Mouse (Mus musculus): ENCODE data around the gene Rpl18. TPM values are rescaled to one million over a fixed set of nuclear protein-coding genes. Genes with fewer than 3 reads are reported as not detected.

Gene Rpl18
- polyA plus RNA-seq, 1 experiment from 2014 or later, result 926 TPM

DNA sequence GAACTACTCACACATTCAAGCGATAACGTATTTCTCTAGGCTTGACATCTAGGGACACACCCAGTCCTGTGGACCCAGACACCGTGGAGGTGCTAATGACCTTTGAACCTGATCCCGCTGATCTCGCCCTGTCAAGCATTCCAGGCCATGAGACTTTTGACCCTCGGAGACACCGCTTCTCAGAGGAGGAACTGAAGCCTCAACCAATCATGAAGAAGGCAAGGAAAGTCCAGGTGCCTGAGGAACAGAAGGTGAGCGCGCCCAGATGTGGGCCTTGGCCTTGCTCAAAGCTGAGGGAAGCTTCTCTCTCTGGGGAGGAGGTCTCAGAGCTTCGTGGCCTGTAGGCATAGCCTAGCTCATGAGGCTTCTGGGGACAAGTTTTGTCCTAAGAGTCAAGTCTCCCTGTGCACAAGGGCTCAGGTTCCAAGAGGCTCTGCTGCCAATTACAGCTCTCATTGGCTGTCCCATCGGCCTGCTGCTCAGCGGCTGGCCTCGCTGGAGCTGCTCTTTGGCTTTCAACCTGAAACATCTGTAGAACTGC is 7.0 kb upstream of the Rpl18 start:
- no peak for ATAC-seq (ENCODE audit: insufficient number of reproducible peaks, insufficient read depth, low FRiP score, low TSS enrichment)
- H3K4me3 ChIP-seq, result peak overlapping the region; percentile 3; the same call in 1 of the 2 replicates
- no peaks in the 10 kb centered on the region for H3K27me3 ChIP-seq
- H3K27ac ChIP-seq, result peak overlapping the region; percentile 85; the same call in 1 of the 2 replicates
- H3K9ac ChIP-seq, result peak overlapping the region; percentile 7; the same call in 1 of the 2 replicates
- H3K36me3 ChIP-seq, result peaks cover 38% of the 10 kb centered on the region
- peaks cover 45% of the 10 kb centered on the region for H3K4me1 ChIP-seq
- peak overlapping the region; percentile 98 for H3K4me2 ChIP-seq (replicated peaks)
- WGBS, result 38% methylated on average over 13 of the region's 13 CpGs
- H3K9me3 ChIP-seq, result no peaks in the 10 kb centered on the region

- H3K36me3 ChIP-seq, result peaks cover 44% of the 10 kb centered on the region
- no peak overlapping the region for H3K9ac ChIP-seq
- no peak overlapping the region; the same call in 1 of the 2 replicates for H3K27ac ChIP-seq
- ATAC-seq (ENCODE audit: insufficient number of reproducible peaks, insufficient read depth, low FRiP score, low TSS enrichment), result no peak
- 0 out of 2 replicates have a peak overlapping the region, but pooled peaks have one; percentile 3 for H3K4me3 ChIP-seq
- H3K4me2 ChIP-seq (replicated peaks), result peak overlapping the region; percentile 98; the same call in 1 of the 2 replicates
- 47% methylated on average over 6 of the region's 6 CpGs for WGBS
- no peaks in the 10 kb centered on the region for H3K9me3 ChIP-seq
- H3K27me3 ChIP-seq, result no peaks in the 10 kb centered on the region
- peaks cover 40% of the 10 kb centered on the region for H3K4me1 ChIP-seq
Measured at GRCm38 (mm10) chr7:45709036-45709435, 6.2 kb upstream of the Rpl18 start.

DNA sequence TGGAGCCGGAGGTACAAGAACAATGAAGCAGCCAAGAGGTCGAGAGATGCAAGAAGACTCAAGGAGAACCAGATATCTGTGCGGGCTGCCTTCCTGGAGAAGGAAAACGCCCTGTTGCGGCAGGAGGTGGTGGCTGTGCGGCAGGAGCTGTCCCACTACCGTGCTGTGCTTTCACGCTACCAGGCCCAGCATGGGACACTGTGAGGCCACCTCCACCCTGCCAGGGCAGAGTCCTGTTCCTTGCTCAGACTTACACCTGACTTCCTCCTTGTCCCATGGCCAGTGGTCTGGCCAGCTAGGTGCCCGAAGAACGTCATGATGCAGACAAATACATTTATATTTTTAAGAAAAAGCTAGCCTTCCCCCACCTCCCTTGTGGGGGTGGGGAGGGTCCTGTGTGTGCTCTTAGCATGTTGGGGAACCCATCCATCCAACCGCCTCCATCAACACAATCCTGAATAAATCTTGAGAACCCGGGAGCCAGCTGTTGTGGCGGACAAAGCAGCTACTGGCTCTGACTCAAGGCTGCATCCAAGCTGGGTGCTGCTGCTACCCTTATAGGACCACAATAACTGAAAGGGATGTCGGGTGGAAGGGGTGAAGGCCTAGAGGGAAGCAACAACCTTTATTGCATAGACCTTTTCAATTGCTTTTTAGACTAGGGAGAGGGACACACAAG is 5.4 kb upstream of the Rpl18 start:
- 79% methylated on average over 14 of the region's 14 CpGs for WGBS
- Histone ChIP-seq H3K4me3 (no peak overlapping the region), H3K27ac (no peak overlapping the region; the same call in 1 of the 2 replicates), H3K4me2 (replicated peaks) (no peak overlapping the region), H3K4me1 (peaks cover 47% of the 10 kb centered on the region), H3K36me3 (peaks cover 46% of the 10 kb centered on the region), H3K9me3 (no peaks in the 10 kb centered on the region), H3K27me3 (no peaks in the 10 kb centered on the region), H3K9ac (no peak overlapping the region)
- ATAC-seq (ENCODE audit: insufficient number of reproducible peaks, insufficient read depth, low FRiP score, low TSS enrichment), result no peak

GRCm38 (mm10) chr7:45710477-45711191 is 4.6 kb upstream of the Rpl18 start:
- H3K4me2 ChIP-seq (replicated peaks), result no peak overlapping the region
- H3K4me1 ChIP-seq, result peaks cover 47% of the 10 kb centered on the region
- no peak overlapping the region for H3K9ac ChIP-seq
- no peaks in the 10 kb centered on the region for H3K9me3 ChIP-seq
- 90% methylated on average over 20 of the region's 20 CpGs for WGBS
- no peaks in the 10 kb centered on the region for H3K27me3 ChIP-seq
- H3K36me3 ChIP-seq, result peaks cover 46% of the 10 kb centered on the region
- no peak overlapping the region for H3K27ac ChIP-seq
- H3K4me3 ChIP-seq, result no peak overlapping the region
- ATAC-seq (ENCODE audit: insufficient number of reproducible peaks, insufficient read depth, low FRiP score, low TSS enrichment), result no peak

DNA sequence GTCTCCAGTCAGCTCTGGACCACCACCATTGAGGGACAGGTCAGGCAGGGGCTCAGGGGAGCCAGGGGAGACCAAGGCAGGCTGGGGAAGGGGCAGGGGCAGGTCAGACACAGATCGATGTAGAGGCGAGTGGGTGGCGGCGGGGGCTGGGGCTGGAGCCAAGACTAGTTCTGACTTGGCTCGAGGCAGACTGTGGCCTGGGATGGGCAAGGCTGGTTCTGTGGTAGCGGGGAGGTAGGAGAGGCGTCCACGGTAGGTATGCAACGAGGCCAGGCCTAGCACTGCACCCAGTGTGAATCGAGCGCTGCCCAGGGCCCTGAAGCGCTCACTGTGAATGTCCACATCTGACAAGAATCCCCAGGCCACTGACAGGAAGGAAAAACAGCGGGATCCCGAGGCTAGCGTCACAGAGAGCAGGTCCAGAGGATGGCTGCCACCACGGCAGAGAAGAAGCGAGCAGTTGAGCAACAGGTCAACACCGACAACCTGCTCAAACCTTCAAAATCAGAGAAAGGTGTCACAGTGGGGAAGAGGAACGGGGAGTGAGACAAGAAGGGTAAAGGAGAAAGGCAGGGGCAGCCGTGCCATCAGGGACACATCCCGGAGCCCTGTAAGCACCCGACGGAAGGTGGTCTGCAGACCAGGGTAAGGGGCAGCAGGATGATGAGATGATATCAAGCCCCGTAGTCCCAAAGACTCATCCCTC is 3.8 kb upstream of the Rpl18 start:
- Histone ChIP-seq H3K27me3 (no peaks in the 10 kb centered on the region), H3K9me3 (no peaks in the 10 kb centered on the region), H3K36me3 (peaks cover 46% of the 10 kb centered on the region), H3K27ac (no peak overlapping the region), H3K4me3 (no peak overlapping the region), H3K4me1 (peaks cover 51% of the 10 kb centered on the region), H3K4me2 (replicated peaks) (no peak overlapping the region), H3K9ac (no peak overlapping the region)
- WGBS, result 93% methylated on average over 24 of the region's 24 CpGs
- no peak for ATAC-seq (ENCODE audit: insufficient number of reproducible peaks, insufficient read depth, low FRiP score, low TSS enrichment)

- Histone ChIP-seq H3K9me3 (no peaks in the 10 kb centered on the region), H3K9ac (no peak overlapping the region), H3K36me3 (peaks cover 46% of the 10 kb centered on the region), H3K27me3 (no peaks in the 10 kb centered on the region), H3K4me1 (peaks cover 54% of the 10 kb centered on the region), H3K4me3 (no peak overlapping the region), H3K27ac (no peak overlapping the region), H3K4me2 (replicated peaks) (no peak overlapping the region)
- 89% methylated on average over 21 of the region's 21 CpGs for WGBS
- ATAC-seq (ENCODE audit: insufficient number of reproducible peaks, insufficient read depth, low FRiP score, low TSS enrichment), result no peak
Measured at GRCm38 (mm10) chr7:45712022-45712757, 3.1 kb upstream of the Rpl18 start.

- Histone ChIP-seq H3K27ac (no peak overlapping the region), H3K27me3 (no peaks in the 10 kb centered on the region), H3K9ac (no peak overlapping the region), H3K4me2 (replicated peaks) (no peak overlapping the region), H3K36me3 (peaks cover 46% of the 10 kb centered on the region), H3K9me3 (no peaks in the 10 kb centered on the region), H3K4me1 (peaks cover 43% of the 10 kb centered on the region), H3K4me3 (no peak overlapping the region)
- WGBS, result 90% methylated on average over 16 of the region's 16 CpGs
- ATAC-seq (ENCODE audit: insufficient number of reproducible peaks, insufficient read depth, low FRiP score, low TSS enrichment), result no peak
Measured at GRCm38 (mm10) chr7:45713396-45713795, 1.9 kb upstream of the Rpl18 start.

DNA sequence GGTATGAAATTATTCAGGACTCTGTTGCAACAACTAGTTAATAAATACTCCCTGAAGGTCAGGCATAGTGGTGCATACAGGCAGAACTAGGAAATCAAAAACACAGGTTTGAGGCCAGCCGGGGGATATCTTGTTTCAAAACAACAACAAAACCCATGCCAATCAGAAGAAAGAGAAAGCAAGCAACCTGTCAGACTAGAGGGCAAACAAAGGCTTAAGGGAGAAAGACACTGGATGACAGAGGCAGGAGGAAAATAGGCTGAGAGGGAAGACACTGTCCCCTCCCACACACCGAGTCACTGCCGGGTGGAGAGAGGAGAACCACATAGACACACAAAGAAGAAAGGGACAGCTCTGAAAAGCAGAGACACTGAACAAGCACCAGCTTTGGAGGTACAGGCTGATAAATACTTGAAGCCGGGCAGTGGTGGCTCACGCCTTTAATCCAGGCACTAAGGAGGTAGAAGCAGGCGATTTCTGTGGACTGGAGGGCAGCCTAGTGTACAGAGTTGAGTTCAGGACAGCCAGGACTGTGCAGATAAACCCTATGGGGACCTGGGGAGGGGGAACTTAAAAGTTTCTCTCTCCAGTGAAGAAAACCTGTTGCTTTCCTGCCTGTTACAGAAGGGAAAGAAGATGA is 1.3 kb upstream of the Rpl18 start:
- Histone ChIP-seq H3K4me1 (peaks cover 40% of the 10 kb centered on the region), H3K4me3 (peak overlapping the region; percentile 69), H3K9me3 (no peaks in the 10 kb centered on the region), H3K4me2 (replicated peaks) (peak overlapping the region; percentile 95), H3K9ac (peak overlapping the region; percentile 71; the same call in 1 of the 2 replicates), H3K36me3 (peaks cover 46% of the 10 kb centered on the region), H3K27ac (no peak overlapping the region), H3K27me3 (no peaks in the 10 kb centered on the region)
- no peak for ATAC-seq (ENCODE audit: insufficient number of reproducible peaks, insufficient read depth, low FRiP score, low TSS enrichment)
- WGBS, result 75% methylated on average over 6 of the region's 6 CpGs

DNA sequence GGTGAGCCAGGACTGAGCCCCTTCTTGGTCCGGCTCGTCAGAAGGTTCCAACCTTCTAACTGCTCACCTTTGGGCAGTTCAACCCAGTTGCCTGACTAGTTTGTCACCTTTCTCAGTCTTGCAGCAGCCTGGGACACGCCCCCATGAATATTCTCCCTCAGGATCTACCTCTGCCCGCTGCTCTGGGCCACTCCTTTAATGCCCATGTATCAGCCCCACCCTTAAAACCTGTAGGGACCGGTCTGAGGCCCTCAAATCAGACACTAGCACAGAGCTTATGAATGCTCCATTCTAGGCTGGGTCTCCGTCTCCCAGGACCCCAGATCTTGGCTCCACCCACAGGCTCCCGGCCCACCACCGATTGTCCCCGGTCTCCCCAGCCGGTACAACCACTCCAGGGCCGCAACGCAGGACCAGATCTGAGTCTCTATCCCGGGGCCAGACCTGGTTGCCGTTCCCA is 597 bp upstream of the Rpl18 start:
- ATAC-seq (ENCODE audit: insufficient number of reproducible peaks, insufficient read depth, low FRiP score, low TSS enrichment), result peak; percentile 30
- H3K27me3 ChIP-seq, result no peaks in the 10 kb centered on the region
- H3K27ac ChIP-seq, result peak overlapping the region; percentile 32
- peaks cover 49% of the 10 kb centered on the region for H3K36me3 ChIP-seq
- peak overlapping the region; percentile 69 for H3K4me3 ChIP-seq
- H3K4me1 ChIP-seq, result peaks cover 40% of the 10 kb centered on the region
- peak overlapping the region; percentile 71 for H3K9ac ChIP-seq
- H3K4me2 ChIP-seq (replicated peaks), result peak overlapping the region; percentile 95
- WGBS, result 10% methylated on average over 14 of the region's 14 CpGs
- H3K9me3 ChIP-seq, result no peaks in the 10 kb centered on the region

GRCm38 (mm10) chr7:45715741-45716459 is 643 bp downstream of the Rpl18 start:
- Histone ChIP-seq H3K4me2 (replicated peaks) (peak overlapping the region; percentile 95), H3K4me1 (peaks cover 46% of the 10 kb centered on the region), H3K27ac (peak overlapping the region; percentile 65), H3K27me3 (no peaks in the 10 kb centered on the region), H3K9ac (peak overlapping the region; percentile 71), H3K9me3 (no peaks in the 10 kb centered on the region), H3K4me3 (peak overlapping the region; percentile 88), H3K36me3 (peaks cover 49% of the 10 kb centered on the region)
- 80% methylated on average over 19 of the region's 19 CpGs for WGBS
- ATAC-seq (ENCODE audit: insufficient number of reproducible peaks, insufficient read depth, low FRiP score, low TSS enrichment), result no peak

All from embryonic facial prominence, embryonic 12.5 days (tissue).